Mouse (Mus musculus): ENCODE data around the gene Fndc3a. TPM values are rescaled to one million over a fixed set of nuclear protein-coding genes. Genes with fewer than 3 reads are reported as not detected.

Gene Fndc3a
- polyA plus RNA-seq, 1 experiment from 2014 or later, result 54.9 TPM

Other genes starting within 250 kb of the Fndc3a start
- gene Gm9195, start 218.2 kb downstream of the Fndc3a start, polyA plus RNA-seq (2015; fragmentation: Nextera tagmentation; extraction: Ambion mirVana), result not detected in 2 replicates